Comparison of ENCODE assay signal across 8 mouse cellular contexts in genomic region chr3:152308485-152309249, GRCm38 (mm10). TPM values are rescaled to one million over a fixed set of nuclear protein-coding genes. Genes with fewer than 3 reads are reported as not detected.
DNase-seq lines count a peak whose midpoint lies in the region; ATAC-seq lines count a peak whose summit lies in the region.

No protein-coding gene starts in this region.

- H3K4me2 ChIP-seq in embryonic facial prominence, embryonic 13.5 days, result no peak overlapping the region
- H3K4me2 ChIP-seq in forebrain, embryonic 11.5 days (ENCODE audit: low read depth, low read length, severe bottlenecking), result no peak overlapping the region

- no peaks in the 10 kb centered on the region for H3K9me3 ChIP-seq in embryonic facial prominence, embryonic 13.5 days
- no peaks in the 10 kb centered on the region for H3K9me3 ChIP-seq in forebrain, embryonic 11.5 days (ENCODE audit: control insufficient read depth, low read length)

- intact Hi-C loops in heart, postnatal 25 days (cut with DNase I), result loop anchor here (2.0 kb wide), 1 partner anchor 50 kb away; no protein-coding TSS in a partner anchor

- WGBS in embryonic facial prominence, embryonic 13.5 days, result 44% methylated on average over 10 of the region's 10 CpGs
- 78% methylated on average over 10 of the region's 10 CpGs for WGBS in forebrain, embryonic 11.5 days

- peak overlapping the region; percentile 11 for H3K27ac ChIP-seq in embryonic facial prominence, embryonic 13.5 days
- H3K27ac ChIP-seq in forebrain, embryonic 11.5 days (ENCODE audit: low read depth, low read length), result no peak overlapping the region

- ATAC-seq in embryonic facial prominence, embryonic 13.5 days (ENCODE audit: insufficient number of reproducible peaks, insufficient read depth, low FRiP score, low TSS enrichment, low read depth), result no peak; the same call in 1 of the 2 replicates
- ATAC-seq in megakaryocyte-erythroid progenitor cell, adult 5-6 weeks (replicated peaks; ENCODE audit: low FRiP score, low TSS enrichment, poor library complexity, severe bottlenecking), result peak; percentile 73
- ATAC-seq in granulocyte monocyte progenitor cell, adult 5-6 weeks (replicated peaks; ENCODE audit: poor library complexity, severe bottlenecking), result no peak
- ATAC-seq in forebrain, embryonic 11.5 days (replicated peaks; ENCODE audit: low FRiP score), result no peak

- DNase-seq in heart, adult 11 months, result peak; percentile 94
- no peak for DNase-seq in heart, postnatal 25 days (ENCODE audit: low spot score)
- DNase-seq in kidney, postnatal 25 days, result peak; percentile 4 to 33
- no peak for DNase-seq in c-Kit-positive CD71-positive TER-119-positive erythroid progenitor cells, embryonic 14.5 days (ENCODE audit: low spot score)
- DNase-seq in forebrain, embryonic 11.5 days (ENCODE audit: low spot score), result no peak

- H3K4me1 ChIP-seq in embryonic facial prominence, embryonic 13.5 days, result peaks cover 22% of the 10 kb centered on the region
- no peaks in the 10 kb centered on the region for H3K4me1 ChIP-seq in forebrain, embryonic 11.5 days (replicated peaks; ENCODE audit: control insufficient read depth, insufficient read depth, low read length)

- no peak overlapping the region for H3K9ac ChIP-seq in embryonic facial prominence, embryonic 13.5 days
- no peak overlapping the region for H3K9ac ChIP-seq in forebrain, embryonic 11.5 days (ENCODE audit: low read length)

- no peaks in the 10 kb centered on the region for H3K27me3 ChIP-seq in embryonic facial prominence, embryonic 13.5 days
- no peaks in the 10 kb centered on the region for H3K27me3 ChIP-seq in forebrain, embryonic 11.5 days (ENCODE audit: control insufficient read depth, insufficient read depth, low read length)

- H3K4me3 ChIP-seq in embryonic facial prominence, embryonic 13.5 days, result no peak overlapping the region
- H3K4me3 ChIP-seq in forebrain, embryonic 11.5 days (ENCODE audit: low read depth, low read length), result no peak overlapping the region

- peaks cover 28% of the 10 kb centered on the region for H3K36me3 ChIP-seq in embryonic facial prominence, embryonic 13.5 days
- no peaks in the 10 kb centered on the region; the same call in 1 of the 2 replicates for H3K36me3 ChIP-seq in forebrain, embryonic 11.5 days (ENCODE audit: control insufficient read depth, insufficient read depth, low read length)

RNA-seq across cellular contexts. Expression of gene Miga1, which starts 31.5 kb away (rescaled TPM):
- 10 to 100 TPM in 1 of 2 experiments, 1 to 10 TPM in 1; 9.6 to 10.3 TPM for total RNA-seq in heart, postnatal 25 days (2021)
- 19.4 and 21.0 TPM in 2 replicates for polyA plus RNA-seq in embryonic facial prominence, embryonic 13.5 days (2015; fragmentation: Nextera tagmentation; extraction: Ambion mirVana)
- total RNA-seq in megakaryocyte-erythroid progenitor cell, adult 5-6 weeks (2014; fragmentation: Nextera tagmentation), result 16.9 and 18.8 TPM in 2 replicates
- 18.9 and 26.8 TPM in 2 replicates for total RNA-seq in megakaryocyte-erythroid progenitor cell, adult 5-6 weeks (2017)
- 23.8 and 33.7 TPM in 2 replicates for total RNA-seq in granulocyte monocyte progenitor cell, adult 5-6 weeks (2014; fragmentation: Nextera tagmentation)
- total RNA-seq in granulocyte monocyte progenitor cell, adult 5-6 weeks (2017), result 16.6 and 21.3 TPM in 2 replicates
- 24.6 and 26.3 TPM in 2 replicates for polyA plus RNA-seq in forebrain, embryonic 11.5 days (2014; fragmentation: Nextera tagmentation; extraction: Ambion mirVana)

RNA-seq across cellular contexts. Expression of gene Usp33, which starts 37.6 kb away (rescaled TPM):
- total RNA-seq in heart, postnatal 25 days (2021), result 10 to 100 TPM; 22.3 to 25.2 TPM
- polyA plus RNA-seq in embryonic facial prominence, embryonic 13.5 days (2015; fragmentation: Nextera tagmentation; extraction: Ambion mirVana), result 39.8 and 51.8 TPM in 2 replicates
- 56.1 and 105 TPM in 2 replicates for total RNA-seq in megakaryocyte-erythroid progenitor cell, adult 5-6 weeks (2014; fragmentation: Nextera tagmentation)
- total RNA-seq in megakaryocyte-erythroid progenitor cell, adult 5-6 weeks (2017), result 93.4 and 95.7 TPM in 2 replicates
- total RNA-seq in granulocyte monocyte progenitor cell, adult 5-6 weeks (2014; fragmentation: Nextera tagmentation), result 24.7 and 25.8 TPM in 2 replicates
- total RNA-seq in granulocyte monocyte progenitor cell, adult 5-6 weeks (2017), result 48.4 and 49.6 TPM in 2 replicates
- 60.8 and 62.6 TPM in 2 replicates for polyA plus RNA-seq in forebrain, embryonic 11.5 days (2014; fragmentation: Nextera tagmentation; extraction: Ambion mirVana)

RNA-seq across cellular contexts. Expression of gene Nexn, which starts 42.5 kb away (rescaled TPM):
- 100 to 1,000 TPM; 324 to 334 TPM for total RNA-seq in heart, postnatal 25 days (2021)
- polyA plus RNA-seq in embryonic facial prominence, embryonic 13.5 days (2015; fragmentation: Nextera tagmentation; extraction: Ambion mirVana), result 9.6 and 11.8 TPM in 2 replicates
- total RNA-seq in megakaryocyte-erythroid progenitor cell, adult 5-6 weeks (2014; fragmentation: Nextera tagmentation), result not detected in 2 replicates
- total RNA-seq in megakaryocyte-erythroid progenitor cell, adult 5-6 weeks (2017), result 1.3 and 1.8 TPM in 2 replicates
- not detected in 2 replicates for total RNA-seq in granulocyte monocyte progenitor cell, adult 5-6 weeks (2014; fragmentation: Nextera tagmentation)
- not detected in 2 replicates for total RNA-seq in granulocyte monocyte progenitor cell, adult 5-6 weeks (2017)
- polyA plus RNA-seq in forebrain, embryonic 11.5 days (2014; fragmentation: Nextera tagmentation; extraction: Ambion mirVana), result 3.5 and 4.3 TPM in 2 replicates

Comparison
In these comparisons a context has a peak if more than half of its experiments do, and no peak if none do; other contexts are left out.
1. DNase-seq: peak in heart, adult 11 months (single experiment) and kidney, postnatal 25 days (2 of 2); none in heart, postnatal 25 days (single experiment), c-Kit-positive CD71-positive TER-119-positive erythroid progenitor cells, embryonic 14.5 days (single experiment) and forebrain, embryonic 11.5 days (single experiment).
2. RNA of gene Nexn, which starts 42.5 kb away (total RNA-seq): 324 to 334 TPM in heart, postnatal 25 days; 1.3 to 1.8 TPM in megakaryocyte-erythroid progenitor cell, adult 5-6 weeks and not detected in granulocyte monocyte progenitor cell, adult 5-6 weeks; every median in the first group is over 100 times any median in the second.